Mouse (Mus musculus) MEL (cell line): ENCODE measurements around the gene Boll. TPM values are rescaled to one million over a fixed set of nuclear protein-coding genes. Genes with fewer than 3 reads are reported as not detected.

Experiments used
- DNase-seq: peaks from one replicate; pipeline ENCODE4 v3.0.0; 2011; ENCODE audit warnings: low read depth, low spot score
- H3K27ac ChIP-seq: 2 replicates; pipeline ENCODE4 v1.5.1; 2012; ENCODE audit warnings: low read depth, mild to moderate bottlenecking, control low read depth, low read length, moderate library complexity; ENCODE audit not compliant: control insufficient read depth
- H3K27me3 ChIP-seq, 2 experiments: fragments of 150-350 bp in 1 of 2; sonication (generic) in 1 of 2; 2 replicates each; pipeline ENCODE4 v1.6.1; 2012; ENCODE audit warnings: low read length in 2 of 2, mild to moderate bottlenecking in 2 of 2, improper control_type of control experiment in 1 of 2, moderate library complexity in 1 of 2; ENCODE audit not compliant: insufficient read depth in 2 of 2, control insufficient read depth in 1 of 2
- H3K36me3 ChIP-seq, 2 experiments: 2 replicates each; pipeline ENCODE4 v1.6.1; 2012 to 2014; ENCODE audit warnings: low read length in 2 of 2, improper control_type of control experiment in 1 of 2, inconsistent platforms in 1 of 2, mild to moderate bottlenecking in 1 of 2; ENCODE audit not compliant: insufficient read depth in 2 of 2, control insufficient read depth in 1 of 2
- H3K4me1 ChIP-seq, 2 experiments: fragments of 150-350 bp in 1 of 2; sonication (generic) in 1 of 2; 2 replicates each; pipeline ENCODE4 v1.6.1; 2012; ENCODE audit warnings: low read length in 2 of 2, improper control_type of control experiment in 1 of 2, mild to moderate bottlenecking in 1 of 2; ENCODE audit not compliant: insufficient read depth in 2 of 2, control insufficient read depth in 1 of 2
- H3K4me3 ChIP-seq, 2 experiments: fragments of 150-350 bp in 1 of 2; sonication (generic) in 1 of 2; 2 replicates each; pipeline ENCODE4 v1.5.1; 2012; ENCODE audit warnings: low read depth in 2 of 2, low read length in 2 of 2, mild to moderate bottlenecking in 2 of 2, moderate library complexity in 2 of 2, control low read depth in 1 of 2, improper control_type of control experiment in 1 of 2; ENCODE audit not compliant: control insufficient read depth in 1 of 2, insufficient read depth in 1 of 2
- H3K79me2 ChIP-seq: 2 replicates; pipeline ENCODE4 v1.6.1; 2012; ENCODE audit warnings: mild to moderate bottlenecking, low read length, moderate library complexity; ENCODE audit not compliant: control insufficient read depth, poor library complexity, insufficient read depth
- H3K9ac ChIP-seq: 2 replicates; pipeline ENCODE4 v1.6.1; 2012; ENCODE audit warnings: low read depth, mild to moderate bottlenecking, control low read depth, low read length, moderate library complexity; ENCODE audit not compliant: control insufficient read depth, poor library complexity, severe bottlenecking
- H3K9me3 ChIP-seq: fragments of 150-350 bp; sonication (generic); replicated peaks from 2 replicates; pipeline ENCODE4 v1.6.1; 2012; ENCODE audit warnings: mild to moderate bottlenecking, low read length, improper control_type of control experiment, moderate library complexity; ENCODE audit not compliant: insufficient read depth
- BHLHE40 ChIP-seq: IDR thresholded peaks from 2 replicates; pipeline ENCODE4 v1.6.1; 2012; ENCODE audit warnings: low read depth, mild to moderate bottlenecking, inconsistent platforms, low read length, improper control_type of control experiment, borderline replicate concordance
- CHD1 ChIP-seq: IDR thresholded peaks from 2 replicates; pipeline ENCODE4 v1.6.1; 2012; ENCODE audit warnings: low read depth, mild to moderate bottlenecking, inconsistent platforms, low read length, improper control_type of control experiment
- CHD2 ChIP-seq: IDR thresholded peaks from 2 replicates; pipeline ENCODE4 v1.6.1; 2011; ENCODE audit warnings: low read length, improper control_type of control experiment
- CTCF ChIP-seq, 3 experiments: IDR thresholded peaks in 2 of 3; conservative IDR thresholded peaks in 1 of 3; 2 replicates each; pipeline ENCODE4 v1.5.1; 2011 to 2012; ENCODE audit warnings: low read length in 3 of 3, low read depth in 2 of 3, mild to moderate bottlenecking in 2 of 3, improper control_type of control experiment in 1 of 3, inconsistent platforms in 1 of 3, mixed read lengths in 1 of 3, moderate library complexity in 1 of 3; ENCODE audit not compliant: control insufficient read depth in 1 of 3, insufficient read depth in 1 of 3, poor library complexity in 1 of 3, severe bottlenecking in 1 of 3
- E2F4 ChIP-seq: IDR thresholded peaks from 2 replicates; pipeline ENCODE4 v1.6.1; 2011; ENCODE audit warnings: low read depth, low read length, improper control_type of control experiment, borderline replicate concordance
- EP300 ChIP-seq, 2 experiments: IDR thresholded peaks; 2 replicates each; pipeline ENCODE4 v1.6.1; 2011; ENCODE audit warnings: improper control_type of control experiment in 2 of 2, low read length in 2 of 2, low read depth in 1 of 2, mild to moderate bottlenecking in 1 of 2
- ETS1 ChIP-seq: IDR thresholded peaks from 2 replicates; pipeline ENCODE4 v1.6.1; 2012; ENCODE audit warnings: low read depth, mild to moderate bottlenecking, inconsistent platforms, low read length, improper control_type of control experiment, moderate library complexity
- GABPA ChIP-seq: IDR thresholded peaks from 2 replicates; pipeline ENCODE4 v1.6.1; 2012; ENCODE audit warnings: low read depth, mild to moderate bottlenecking, inconsistent platforms, low read length, improper control_type of control experiment, moderate library complexity
- GATA1 ChIP-seq: IDR thresholded peaks from 2 replicates; pipeline ENCODE4 v1.6.1; 2011; ENCODE audit warnings: low read depth, low read length, improper control_type of control experiment
- HCFC1 ChIP-seq: IDR thresholded peaks from 2 replicates; pipeline ENCODE4 v1.6.1; 2012; ENCODE audit warnings: low read depth, mild to moderate bottlenecking, inconsistent platforms, low read length, improper control_type of control experiment, moderate library complexity
- KAT2A ChIP-seq: conservative IDR thresholded peaks from 2 replicates; pipeline ENCODE4 v1.6.1; 2012; ENCODE audit warnings: low read depth, low read length, improper control_type of control experiment, inconsistent platforms
- MAX ChIP-seq: IDR thresholded peaks from 2 replicates; pipeline ENCODE4 v1.6.1; 2011; ENCODE audit warnings: low read length, improper control_type of control experiment
- MAZ ChIP-seq: IDR thresholded peaks from 2 replicates; pipeline ENCODE4 v1.6.1; 2012; ENCODE audit warnings: low read depth, mild to moderate bottlenecking, inconsistent platforms, low read length, improper control_type of control experiment
- MXI1 ChIP-seq: IDR thresholded peaks from 2 replicates; pipeline ENCODE4 v1.6.1; 2011; ENCODE audit warnings: mild to moderate bottlenecking, low read depth, low read length, improper control_type of control experiment
- MYB ChIP-seq: IDR thresholded peaks from 2 replicates; pipeline ENCODE4 v1.6.1; 2011; ENCODE audit warnings: mild to moderate bottlenecking, low read depth, low read length, improper control_type of control experiment
- MYC ChIP-seq: IDR thresholded peaks from 2 replicates; pipeline ENCODE4 v1.6.1; 2011; ENCODE audit warnings: low read depth, mild to moderate bottlenecking, low read length, improper control_type of control experiment, moderate library complexity
- POLR2A ChIP-seq, 2 experiments: IDR thresholded peaks; 2 replicates each; pipeline ENCODE4 v1.6.1; 2011 to 2012; ENCODE audit warnings: low read length in 2 of 2, mild to moderate bottlenecking in 2 of 2, control low read depth in 1 of 2, improper control_type of control experiment in 1 of 2, low read depth in 1 of 2, moderate library complexity in 1 of 2; ENCODE audit not compliant: control insufficient read depth in 1 of 2, insufficient read depth in 1 of 2, poor library complexity in 1 of 2
- POLR2AphosphoS2 ChIP-seq: IDR thresholded peaks from 2 replicates; pipeline ENCODE4 v1.6.1; 2011; ENCODE audit warnings: low read length, improper control_type of control experiment
- RAD21 ChIP-seq: IDR thresholded peaks from 2 replicates; pipeline ENCODE4 v1.6.1; 2011; ENCODE audit warnings: mild to moderate bottlenecking, low read depth, low read length, improper control_type of control experiment
- RCOR1 ChIP-seq: IDR thresholded peaks from 2 replicates; pipeline ENCODE4 v1.6.1; 2012; ENCODE audit warnings: low read depth, mild to moderate bottlenecking, inconsistent platforms, low read length, improper control_type of control experiment
- SIN3A ChIP-seq: IDR thresholded peaks from 2 replicates; pipeline ENCODE4 v1.6.1; 2012; ENCODE audit warnings: low read length, improper control_type of control experiment, inconsistent platforms
- SMC3 ChIP-seq: IDR thresholded peaks from 2 replicates; pipeline ENCODE4 v1.6.1; 2011; ENCODE audit warnings: low read depth, low read length, improper control_type of control experiment
- TCF12 ChIP-seq: IDR thresholded peaks from 2 replicates; pipeline ENCODE4 v1.6.1; 2014; ENCODE audit warnings: low read depth, mild to moderate bottlenecking, inconsistent platforms, low read length, improper control_type of control experiment, moderate library complexity
- UBTF ChIP-seq: IDR thresholded peaks from 2 replicates; pipeline ENCODE4 v1.6.1; 2012; ENCODE audit warnings: low read depth, mild to moderate bottlenecking, inconsistent platforms, low read length, improper control_type of control experiment, moderate library complexity, borderline replicate concordance; ENCODE audit not compliant: insufficient read depth
- USF2 ChIP-seq, 2 experiments: IDR thresholded peaks; 2 replicates each; pipeline ENCODE4 v1.6.1; 2011 to 2012; ENCODE audit warnings: improper control_type of control experiment in 2 of 2, low read length in 2 of 2, borderline replicate concordance in 1 of 2, inconsistent platforms in 1 of 2, low read depth in 1 of 2, mild to moderate bottlenecking in 1 of 2; ENCODE audit not compliant: insufficient read depth in 1 of 2
- ZC3H11A ChIP-seq: IDR thresholded peaks from 2 replicates; pipeline ENCODE4 v1.6.1; 2012; ENCODE audit warnings: low read depth, mild to moderate bottlenecking, inconsistent platforms, low read length, improper control_type of control experiment
- ZKSCAN1 ChIP-seq: IDR thresholded peaks from 2 replicates; pipeline ENCODE4 v1.6.1; 2012; ENCODE audit warnings: low read depth, mild to moderate bottlenecking, inconsistent platforms, low read length, improper control_type of control experiment, moderate library complexity
- ZMIZ1 ChIP-seq: IDR thresholded peaks from 2 replicates; pipeline ENCODE4 v1.6.1; 2012; ENCODE audit warnings: low read depth, mild to moderate bottlenecking, inconsistent platforms, low read length, improper control_type of control experiment, moderate library complexity
- ZNF384 ChIP-seq: IDR thresholded peaks from 2 replicates; pipeline ENCODE4 v1.6.1; 2012; ENCODE audit warnings: low read depth, mild to moderate bottlenecking, inconsistent platforms, low read length, improper control_type of control experiment
- polyA plus RNA-seq, 2 experiments: library from polyadenylated mRNA; stranded (reverse) in 1 of 2; unstranded in 1 of 2; fragments of >175 nt in 1 of 2; fragments of >200 nt in 1 of 2; gene quantifications; 2 replicates each; pipeline versions ENCODE4 v1.2.1 to v1.2.4; 2012; ENCODE audit warnings: low replicate concordance in 2 of 2, low read depth in 1 of 2; ENCODE audit not compliant: insufficient read length in 2 of 2, insufficient read depth in 1 of 2, missing spikeins in 1 of 2
- total RNA-seq: library from RNA; depleted of rRNA; stranded (reverse); fragments of 300-350 nt; gene quantifications from 2 replicates; pipeline ENCODE4 v1.2.3, GENCODE M21; 2012

The Boll gene
- total and polyA plus RNA-seq, 3 experiments: not detected

DNA sequence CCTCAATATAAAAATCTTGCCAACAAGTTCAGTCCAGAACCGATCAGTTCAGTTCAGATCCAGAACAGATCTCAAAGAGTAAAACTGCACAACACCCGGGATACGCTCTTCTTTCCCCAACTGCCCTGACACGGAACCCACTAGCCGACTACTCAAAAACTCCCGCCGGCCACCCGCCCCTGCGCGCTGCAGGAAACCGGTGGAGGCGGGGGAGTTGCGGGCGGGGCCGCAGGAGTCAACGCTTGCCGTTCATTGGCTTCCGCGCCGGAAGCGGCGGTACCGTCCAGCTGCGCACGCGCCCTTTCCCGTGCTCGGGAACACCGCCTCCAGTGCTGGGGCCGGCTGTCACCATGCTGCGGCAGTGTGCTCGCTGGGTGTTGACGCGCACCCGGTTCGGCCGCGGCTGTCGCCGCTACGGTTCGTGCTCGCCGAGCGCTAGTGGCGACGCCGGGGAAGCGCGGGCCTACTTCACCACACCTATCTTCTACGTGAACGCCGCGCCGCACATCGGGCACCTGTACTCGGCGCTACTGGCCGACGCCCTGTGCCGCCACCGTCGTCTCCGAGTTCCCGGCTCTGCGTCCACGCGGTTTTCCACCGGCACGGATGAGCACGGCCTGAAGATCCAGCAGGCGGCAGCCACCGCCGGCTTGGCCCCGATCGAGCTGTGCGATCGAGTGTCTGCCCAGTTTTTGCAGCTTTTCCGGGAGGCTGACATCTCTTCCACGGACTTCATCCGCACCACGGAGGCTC lies 126.2 kb downstream of the Boll start, which contains the start of gene Mars2 (continued):
- peak; percentile 85; the same call in 1 of the 2 replicates for TF ChIP-seq UBTF
- peak; percentile 93 for TF ChIP-seq MXI1
- TF ChIP-seq E2F4: peak; percentile 48; the same call in 1 of the 2 replicates
- TF ChIP-seq SIN3A: peak; percentile 83
- TF ChIP-seq RAD21: no peak
- peak; percentile 89 for TF ChIP-seq MAX
- TF ChIP-seq MYC: peak; percentile 49; the same call in 1 of the 2 replicates
- TF ChIP-seq MYB: no peak

DNA sequence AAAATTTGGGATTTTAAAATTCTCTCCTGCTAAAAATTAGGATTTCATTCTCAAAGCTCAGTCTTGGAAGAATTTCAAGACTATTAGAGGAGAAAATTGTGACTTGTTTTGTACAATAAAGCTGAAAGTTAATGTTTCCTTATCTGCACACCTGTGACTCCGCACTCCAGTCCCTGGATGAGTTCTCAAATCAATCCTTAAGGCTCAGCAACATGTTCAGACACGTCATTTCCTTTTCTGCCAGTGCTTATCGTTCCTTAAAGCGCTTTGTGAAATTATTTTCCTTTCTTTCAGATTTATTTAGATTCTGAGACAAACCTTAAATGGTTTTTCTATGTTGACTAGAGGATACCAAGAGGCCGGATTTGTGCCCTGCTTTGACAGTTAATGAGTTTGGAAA lies 126.8 kb downstream of the Boll start:
- H3K27me3 ChIP-seq: no peaks in the 10 kb centered on the region
- no peaks in the 10 kb centered on the region for H3K9me3 ChIP-seq
- H3K4me1 ChIP-seq: peaks cover 8 to 11% of the 10 kb centered on the region in 2 experiments
- H3K9ac ChIP-seq: peak overlapping the region; percentile 69
- H3K4me3 ChIP-seq: peak overlapping the region; percentile 59 to 88
- DNase-seq: peak; percentile 66
- TF ChIP-seq KAT2A (no peak), GABPA (no peak), ZKSCAN1 (no peak), BHLHE40 (no peak), HCFC1 (no peak), CTCF (IDR thresholded peaks at IDR 0.05 in 2 of 3, conservative IDR thresholded peaks at IDR 0.05 in 1 of 3; ENCODE audit: control insufficient read depth in 1 of 3, insufficient read depth in 1 of 3, low read depth in 2 of 3, low read length in 3 of 3, poor library complexity in 1 of 3, severe bottlenecking in 1 of 3) (no peak), POLR2A (IDR thresholded peaks at IDR 0.05; ENCODE audit: control insufficient read depth in 1 of 2, insufficient read depth in 1 of 2, low read depth in 1 of 2, low read length in 2 of 2, poor library complexity in 1 of 2) (no peak), ETS1 (0 out of 2 replicates have a peak, but pooled peaks have one; percentile 42), MYB (no peak), ZMIZ1 (no peak), GATA1 (peak; percentile 54; the same call in 1 of the 2 replicates), CHD1 (0 out of 2 replicates have a peak, but pooled peaks have one; percentile 64), ZC3H11A (no peak), EP300 (IDR thresholded peaks at IDR 0.05; ENCODE audit: low read depth in 1 of 2, low read length in 2 of 2) (peak; percentile 10 to 40; a peak in 1 of 4 replicates), SIN3A (no peak), SMC3 (no peak), ZNF384 (no peak), USF2 (IDR thresholded peaks at IDR 0.05; ENCODE audit: borderline replicate concordance in 1 of 2, insufficient read depth in 1 of 2, low read depth in 1 of 2, low read length in 2 of 2) (no peak), POLR2AphosphoS2 (no peak), RCOR1 (peak; percentile 30; the same call in 1 of the 2 replicates), TCF12 (no peak), UBTF (no peak), CHD2 (no peak), MAZ (no peak)
- peaks cover 0 to 24% of the 10 kb centered on the region in 2 experiments; a peak in 3 of 4 replicates for H3K36me3 ChIP-seq
- H3K79me2 ChIP-seq: peaks cover 38% of the 10 kb centered on the region
- H3K27ac ChIP-seq: peak overlapping the region; percentile 74
